Mouse (Mus musculus): ENCODE measurements around the gene Ptgfrn.

Ptgfrn gene

DNA sequence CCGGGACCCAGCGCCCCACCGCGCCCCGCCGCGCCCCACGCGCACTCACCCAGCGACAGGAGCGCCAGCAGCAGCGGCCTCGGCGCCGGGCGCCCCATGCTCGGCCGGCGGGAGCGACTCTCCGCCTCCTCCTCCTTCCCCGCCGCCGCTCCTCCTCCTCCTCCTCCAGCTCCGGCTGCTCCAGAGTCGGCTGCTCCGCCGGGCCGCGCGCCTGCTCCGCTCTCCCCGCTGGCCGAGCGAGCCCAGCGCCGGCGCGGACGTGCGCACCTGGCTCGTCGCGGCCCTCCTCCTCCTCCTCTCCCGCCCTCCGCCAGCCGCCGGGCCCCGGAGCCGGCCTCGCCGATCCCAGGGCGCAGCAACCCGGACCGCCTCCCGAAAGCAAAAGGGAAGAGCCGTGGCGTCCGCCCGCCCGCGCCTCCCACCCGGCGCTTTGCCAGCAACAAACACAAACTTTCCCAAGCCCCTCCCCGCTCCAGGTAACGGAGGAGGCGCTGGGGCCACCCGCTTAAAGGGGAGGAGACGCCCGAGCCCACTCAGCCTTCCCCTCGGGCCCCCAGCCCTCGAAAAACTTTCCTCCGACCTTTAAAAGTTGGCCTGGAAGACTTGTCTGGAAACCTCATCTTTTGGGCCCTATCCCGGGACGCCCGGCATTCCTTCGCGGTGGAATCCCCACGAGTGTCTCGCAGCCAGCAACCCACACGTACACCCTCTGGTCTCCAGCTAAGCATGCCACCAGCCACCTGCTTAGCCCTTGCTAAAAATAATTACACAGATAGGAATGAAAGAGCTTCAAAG lies at the start of gene Ptgfrn:
TSS of gene Ptgfrn (minus strand) at position 236 of the 795 bp plus-strand sequence.
- peak; percentile 57 to 66 for DNase-seq (ENCODE audit: low spot score in 2 of 2)

DNA sequence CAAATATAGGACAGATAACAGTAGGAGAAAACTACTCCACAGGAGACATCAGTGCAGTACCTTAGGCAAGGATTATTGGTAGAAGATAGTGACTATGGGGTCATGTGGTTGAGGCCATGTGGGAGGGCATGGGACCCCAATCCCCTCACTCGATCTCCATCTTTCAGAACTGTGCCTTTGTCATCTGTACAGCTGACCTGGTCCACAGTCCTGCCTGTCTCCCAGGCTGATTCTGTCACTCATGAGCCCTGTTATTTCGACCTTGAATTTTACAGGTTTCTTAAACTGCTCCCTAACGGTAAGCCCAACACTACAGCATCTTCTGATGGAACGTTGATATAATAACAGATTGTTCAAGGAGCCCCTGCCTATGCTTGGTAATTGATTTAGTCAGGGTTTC lies 49.6 kb upstream of the Ptgfrn start:
- DNase-seq (ENCODE audit: low spot score in 2 of 2), result no peak

- DNase-seq (ENCODE audit: low spot score in 2 of 2), result no peak
Measured at GRCm38 (mm10) chr3:101154067-101154466, 44.0 kb upstream of the Ptgfrn start.

DNA sequence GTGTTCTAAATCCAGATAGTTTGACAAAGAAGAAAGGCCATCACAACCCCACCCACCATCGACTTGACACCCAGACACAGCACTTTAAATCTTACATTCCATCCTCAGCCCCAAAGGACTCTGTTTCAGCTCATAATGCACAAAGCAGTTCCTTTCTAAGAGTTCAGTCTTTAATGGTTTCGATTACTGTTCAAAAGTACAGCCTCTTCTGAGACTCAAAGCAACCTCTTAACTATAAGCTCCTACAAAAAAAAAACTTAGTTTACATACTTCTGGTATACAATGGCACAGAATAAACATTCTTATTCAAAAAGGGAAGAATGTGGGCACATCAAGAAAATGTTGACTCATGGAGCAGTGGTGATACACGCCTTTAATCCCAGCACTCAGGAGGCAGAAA lies 43.3 kb upstream of the Ptgfrn start:
- no peak for DNase-seq (ENCODE audit: low spot score in 2 of 2)

DNA sequence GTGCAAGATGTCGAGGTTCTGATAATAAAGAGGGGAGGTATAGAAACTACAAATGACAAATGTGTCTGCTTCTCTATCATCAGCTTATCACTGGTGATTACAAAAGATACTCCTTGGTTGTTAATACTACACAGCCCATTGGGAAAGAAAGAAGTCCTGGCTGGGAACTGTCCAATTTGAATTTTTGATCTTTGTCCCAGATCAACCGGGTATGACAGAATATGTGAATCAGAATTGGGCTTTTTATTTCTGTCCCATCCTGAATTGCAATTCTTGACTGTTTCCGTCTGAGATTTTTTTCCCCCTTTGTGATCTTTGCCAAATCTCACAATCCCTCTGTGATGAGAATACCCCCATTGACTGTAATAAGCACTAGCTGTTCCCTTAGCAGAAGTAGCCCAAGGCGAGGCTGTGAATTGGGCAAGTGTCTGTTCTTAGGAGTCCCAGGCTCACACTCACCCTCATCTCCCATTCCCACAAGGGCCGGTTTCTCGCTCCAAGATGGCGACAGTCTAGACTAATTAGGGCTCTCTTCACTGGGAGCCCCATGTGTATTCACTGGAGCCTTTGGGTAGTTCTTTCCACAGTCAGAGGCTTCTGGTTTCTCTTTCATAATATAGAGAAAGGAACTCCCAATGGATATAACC lies 36.2 kb upstream of the Ptgfrn start:
- no peak for DNase-seq (ENCODE audit: low spot score in 2 of 2)

DNA sequence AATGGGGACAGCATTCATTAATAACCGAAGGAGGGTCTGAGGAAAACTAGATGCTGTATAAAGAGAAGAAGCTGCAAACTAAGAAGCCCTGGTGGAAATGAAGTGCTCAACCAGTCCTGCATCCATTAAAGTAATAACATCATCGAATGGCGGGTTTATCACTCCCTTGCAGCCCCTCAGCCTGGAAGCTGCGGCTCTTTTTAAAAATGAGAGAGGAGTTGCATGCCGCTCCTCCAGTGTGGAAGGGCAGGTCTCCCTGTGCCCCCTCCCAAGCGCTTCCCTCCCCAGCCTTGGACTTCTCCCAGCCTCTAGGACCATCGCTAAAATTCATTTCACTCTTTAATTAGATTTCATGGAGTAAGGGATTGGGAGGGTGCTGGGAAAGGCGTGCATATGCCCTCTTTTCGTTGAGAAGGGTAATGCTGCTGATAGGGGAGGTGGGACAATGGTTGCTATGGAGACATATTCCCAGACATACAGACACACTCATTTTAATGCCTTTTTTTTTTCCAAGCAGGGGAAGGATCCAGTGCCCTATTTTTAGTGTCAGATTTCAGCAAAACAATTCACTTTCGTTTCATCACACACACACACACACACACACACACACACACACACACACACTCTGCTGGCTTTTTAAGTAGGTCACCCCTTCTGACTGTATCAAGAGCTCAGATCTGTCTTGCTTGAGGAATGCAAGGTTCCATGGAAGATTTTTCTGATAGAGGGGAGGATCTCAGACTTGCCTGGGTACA lies 35.4 kb upstream of the Ptgfrn start:
- peak; percentile 74 to 81 for DNase-seq (ENCODE audit: low spot score in 2 of 2)

- DNase-seq (ENCODE audit: low spot score in 2 of 2), result no peak
Measured at GRCm38 (mm10) chr3:101144366-101144948, 34.4 kb upstream of the Ptgfrn start.

GRCm38 (mm10) chr3:101143465-101143864 lies 33.4 kb upstream of the Ptgfrn start:
- no peak for DNase-seq (ENCODE audit: low spot score in 2 of 2)

GRCm38 (mm10) chr3:101141864-101142263 lies 31.8 kb upstream of the Ptgfrn start:
- DNase-seq (ENCODE audit: low spot score in 2 of 2), result no peak

DNA sequence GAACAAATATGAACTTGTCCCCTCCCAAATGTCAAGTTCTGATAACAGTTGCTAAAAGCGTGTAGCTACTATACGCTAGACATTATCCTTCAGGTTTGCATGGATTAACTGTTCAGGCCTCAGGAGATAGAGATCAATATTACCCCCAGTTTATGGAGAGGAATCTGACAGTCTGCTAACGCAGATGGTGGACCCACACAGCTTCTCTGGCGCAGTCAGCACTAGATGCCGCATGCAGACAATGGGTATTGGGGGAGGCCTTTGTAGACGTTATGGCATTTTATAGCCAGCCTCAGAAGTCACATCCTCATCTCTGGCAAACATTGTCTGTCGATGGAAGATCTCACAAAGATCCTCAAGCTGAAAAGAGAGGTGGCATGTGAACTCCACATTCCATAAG lies 29.9 kb upstream of the Ptgfrn start:
- DNase-seq (ENCODE audit: low spot score in 2 of 2), result no peak

DNA sequence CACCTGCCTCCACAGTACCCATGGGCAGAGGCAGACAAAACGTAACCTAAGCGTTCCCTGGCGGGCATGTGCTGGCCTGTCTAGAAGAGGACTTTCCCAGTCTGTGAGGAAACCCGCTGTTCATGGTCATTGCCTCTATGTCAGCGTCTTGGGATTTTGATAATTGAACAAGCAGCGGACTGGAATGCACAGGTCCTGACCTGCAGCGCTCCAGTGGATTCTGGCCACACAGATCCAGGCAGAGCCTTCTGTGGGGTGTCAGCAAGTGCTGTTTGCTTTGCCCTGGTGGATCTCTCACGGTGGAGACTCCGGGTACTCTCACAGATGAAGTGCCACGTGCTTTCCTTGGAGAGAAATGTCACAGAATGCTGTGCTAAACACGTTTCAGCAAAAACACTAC lies 26.4 kb upstream of the Ptgfrn start:
- no peak for DNase-seq (ENCODE audit: low spot score in 2 of 2)

- no peak for DNase-seq (ENCODE audit: low spot score in 2 of 2)
Measured at GRCm38 (mm10) chr3:101134861-101135260, 24.8 kb upstream of the Ptgfrn start.

DNA sequence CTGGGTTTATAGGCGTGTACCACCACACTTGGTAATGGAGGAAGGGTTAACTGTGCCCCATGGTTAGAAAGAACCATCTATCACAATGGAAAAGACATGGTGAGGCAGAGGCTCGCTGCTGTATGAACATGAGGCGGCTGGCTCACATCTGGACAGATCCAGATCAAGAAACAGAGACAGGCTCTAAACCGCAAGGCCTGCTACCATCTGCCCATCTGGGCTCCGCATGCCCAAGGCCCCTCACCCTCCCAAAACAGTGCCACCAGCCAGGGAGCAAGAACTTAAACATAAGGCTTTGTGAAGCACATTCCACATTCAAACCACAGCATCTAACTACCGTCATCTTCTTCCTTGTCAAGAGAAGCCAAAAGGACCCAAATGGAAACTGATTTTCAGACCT lies 22.9 kb upstream of the Ptgfrn start:
- no peak for DNase-seq (ENCODE audit: low spot score in 2 of 2)

- no peak for DNase-seq (ENCODE audit: low spot score in 2 of 2)
Measured at GRCm38 (mm10) chr3:101131772-101132171, 21.7 kb upstream of the Ptgfrn start.

DNA sequence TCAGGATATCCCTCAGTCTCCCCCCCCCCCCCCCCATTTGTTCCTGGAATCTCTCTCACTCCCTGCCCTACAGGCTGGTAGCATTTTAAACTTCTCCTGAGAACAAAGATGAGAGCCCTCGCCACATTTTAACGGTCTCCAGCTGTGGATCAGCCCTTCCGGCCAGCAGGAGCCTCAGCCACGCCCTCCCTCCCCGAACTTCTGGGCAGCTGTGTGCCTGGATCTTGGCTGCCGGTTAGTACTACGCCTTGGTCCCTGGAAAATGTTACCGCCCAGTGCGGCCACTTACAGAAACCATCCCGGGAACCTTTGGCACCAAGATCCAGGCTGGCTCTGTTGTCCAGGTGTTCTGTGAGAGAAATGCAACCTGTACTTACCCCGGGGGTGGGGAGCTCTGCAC lies 20.4 kb upstream of the Ptgfrn start:
- no peak for DNase-seq (ENCODE audit: low spot score in 2 of 2)

DNA sequence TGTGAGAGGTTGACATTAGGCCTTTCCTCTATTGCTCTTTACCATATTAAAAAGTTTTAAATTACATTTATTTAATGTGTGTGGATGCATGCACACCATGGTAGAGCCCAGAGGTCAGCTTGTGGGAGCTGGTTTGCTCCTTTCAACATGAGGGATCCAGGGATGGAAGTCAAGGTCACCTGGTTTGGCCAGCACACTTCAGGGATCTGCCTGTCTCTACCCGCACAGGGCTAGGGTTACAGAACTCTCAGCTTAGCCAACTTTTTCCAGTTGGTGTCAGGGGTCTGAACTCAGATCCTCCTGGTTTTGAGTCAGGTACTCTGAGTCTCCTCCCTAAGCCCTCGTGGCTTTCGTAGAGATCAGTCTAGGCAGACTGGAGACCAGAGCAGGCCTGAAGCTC lies 19.5 kb upstream of the Ptgfrn start:
- no peak for DNase-seq (ENCODE audit: low spot score in 2 of 2)

DNA sequence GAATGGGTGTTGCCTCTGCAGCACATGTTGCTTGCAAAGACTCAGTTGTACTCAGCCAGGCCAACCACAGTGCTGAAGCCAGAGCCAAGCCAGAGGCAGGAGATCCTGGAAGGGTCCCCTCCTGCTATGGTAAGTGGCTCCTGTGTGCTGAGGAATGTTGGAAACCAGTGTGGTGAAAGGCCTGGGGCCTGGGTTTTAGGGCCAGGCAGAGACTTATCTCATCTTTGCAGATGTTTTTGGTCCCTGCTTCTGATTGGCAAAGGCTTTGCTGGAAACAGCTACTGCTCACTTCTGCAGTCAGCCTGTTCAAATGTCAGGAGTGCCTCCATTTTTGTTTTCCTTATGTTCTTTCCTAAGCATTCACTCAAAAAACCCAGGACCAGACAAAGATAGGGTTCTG lies 19.0 kb upstream of the Ptgfrn start:
- no peak for DNase-seq (ENCODE audit: low spot score in 2 of 2)

GRCm38 (mm10) chr3:101127766-101128165 lies 17.7 kb upstream of the Ptgfrn start:
- DNase-seq (ENCODE audit: low spot score in 2 of 2), result no peak

- DNase-seq (ENCODE audit: low spot score in 2 of 2), result no peak
Measured at GRCm38 (mm10) chr3:101124716-101125115, 14.6 kb upstream of the Ptgfrn start.

DNA sequence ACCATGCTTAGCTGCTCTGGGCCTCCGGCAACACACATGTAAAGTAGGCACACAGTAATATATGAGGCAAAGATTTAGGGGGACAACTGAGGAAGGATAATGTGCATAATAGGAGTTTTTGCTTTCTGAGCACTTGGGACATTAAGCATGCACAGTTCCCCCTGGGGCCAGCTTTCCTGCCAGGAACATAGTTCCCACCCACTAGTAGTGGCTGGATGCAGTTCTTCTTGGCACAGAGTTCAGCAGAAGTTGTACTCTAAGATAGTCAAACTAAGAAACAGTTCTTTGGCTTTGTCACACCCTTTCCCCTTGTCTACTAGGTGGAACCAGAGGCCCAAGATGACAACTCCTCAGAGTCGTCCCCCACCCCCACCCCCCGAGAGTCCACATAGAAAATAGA lies 12.4 kb upstream of the Ptgfrn start:
- DNase-seq (ENCODE audit: low spot score in 2 of 2), result no peak

GRCm38 (mm10) chr3:101117774-101118173 lies 7.7 kb upstream of the Ptgfrn start:
- no peak for DNase-seq (ENCODE audit: low spot score in 2 of 2)

- no peak for DNase-seq (ENCODE audit: low spot score in 2 of 2)
Measured at GRCm38 (mm10) chr3:101117386-101117749, 7.3 kb upstream of the Ptgfrn start.

Measured in right cerebral cortex, postnatal 10 days (tissue).